ENCODE assay signal across 34 mouse cellular contexts in the genomic region with DNA sequence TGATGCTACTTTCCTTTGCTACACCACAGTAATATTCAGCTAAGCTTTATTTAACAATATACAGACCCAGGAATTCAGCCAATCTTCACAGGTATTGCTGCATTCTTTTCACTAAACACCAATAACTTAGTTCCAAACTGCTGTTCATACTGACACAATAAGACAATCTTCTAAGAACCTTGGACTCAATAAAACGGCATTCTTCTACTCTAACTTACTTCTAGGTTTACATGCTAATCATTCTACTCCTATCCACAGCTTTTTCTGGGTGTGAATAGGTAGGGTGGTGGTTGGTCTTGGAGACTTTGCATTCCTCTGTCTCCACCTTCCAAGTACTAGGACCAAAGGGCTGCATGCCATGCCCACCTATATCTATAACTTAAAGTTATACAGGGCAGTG.
"Had no signal": no experiment of that assay in that cellular context is flagged by ENCODE, and none has a peak within 500 bp of the region (broad histone marks: within the 10 kb centered on the region; RNA-seq: fewer than 3 reads in every experiment).

No protein-coding gene starts in this region.

- DNase-seq: heart, adult 2 months; heart, postnatal 10 days; heart, postnatal 14 days; heart, postnatal 36 days; heart, postnatal 4 days; kidney, adult 11 months; kidney, adult 18-20 months; kidney, adult 2 months; kidney, adult 8-10 months; kidney, adult 9 months; kidney, postnatal 10 days; kidney, postnatal 14 days; kidney, postnatal 25 days; kidney, postnatal 36 days; kidney, postnatal 4 days; layer of hippocampus, adult 9-11 months; layer of hippocampus, postnatal 36 days had no signal

- H3K9ac ChIP-seq: heart, embryonic 12.5 days; heart, embryonic 13.5 days; heart, embryonic 15.5 days; hindbrain, embryonic 12.5 days; hindbrain, embryonic 13.5 days; hindbrain, embryonic 14.5 days; hindbrain, embryonic 15.5 days; kidney, embryonic 15.5 days had no signal

- H3K4me2 ChIP-seq: heart, embryonic 11.5 days; heart, embryonic 12.5 days; heart, embryonic 13.5 days; heart, embryonic 15.5 days; hindbrain, embryonic 12.5 days; hindbrain, embryonic 13.5 days; hindbrain, embryonic 14.5 days; hindbrain, embryonic 15.5 days; kidney, embryonic 15.5 days had no signal

- H3K9me3 ChIP-seq: heart, embryonic 10.5 days; heart, embryonic 12.5 days; heart, embryonic 13.5 days; heart, embryonic 15.5 days; hindbrain, embryonic 10.5 days; hindbrain, embryonic 12.5 days; hindbrain, embryonic 13.5 days; hindbrain, embryonic 15.5 days; kidney, embryonic 15.5 days had no signal

- H3K27ac ChIP-seq: heart, adult 2 months; heart, embryonic 10.5 days; heart, embryonic 13.5 days; heart, embryonic 15.5 days; hindbrain, embryonic 10.5 days; hindbrain, embryonic 12.5 days; hindbrain, embryonic 13.5 days; hindbrain, embryonic 14.5 days; hindbrain, embryonic 15.5 days; hindbrain, postnatal 0 days; kidney, embryonic 15.5 days; kidney, postnatal 0 days; layer of hippocampus, adult 2 months; left cerebral cortex, adult 2 months had no signal

- H3K4me3 ChIP-seq: heart, adult 2 months; heart, embryonic 10.5 days; heart, embryonic 12.5 days; heart, embryonic 13.5 days; heart, embryonic 15.5 days; hindbrain, embryonic 10.5 days; hindbrain, embryonic 12.5 days; hindbrain, embryonic 13.5 days; hindbrain, embryonic 15.5 days; kidney, embryonic 15.5 days; layer of hippocampus, adult 2 months; left cerebral cortex, adult 2 months had no signal

- H3K4me1 ChIP-seq: heart, embryonic 15.5 days; hindbrain, embryonic 10.5 days; hindbrain, embryonic 12.5 days; hindbrain, embryonic 13.5 days; hindbrain, embryonic 15.5 days; kidney, embryonic 15.5 days had no signal

- ATAC-seq: hindbrain, embryonic 16.5 days; hindbrain, postnatal 0 days; inflammation-experienced regulatory T-cells, adult 6 months had no signal

- H3K27me3 ChIP-seq: heart, embryonic 12.5 days; heart, embryonic 13.5 days; heart, embryonic 15.5 days; hindbrain, embryonic 12.5 days; hindbrain, embryonic 13.5 days; hindbrain, embryonic 15.5 days; kidney, embryonic 15.5 days had no signal
